Comparison of ENCODE assay signal across 25 mouse cellular contexts in genomic region chr11:81402263-81402662, GRCm38 (mm10).
DNase-seq lines count a peak whose midpoint lies in the region; ATAC-seq and TF ChIP-seq lines count a peak whose summit lies in the region.
"Had no signal": no experiment of that assay in that cellular context is flagged by ENCODE, and none has a peak within 500 bp of the region (broad histone marks: within the 10 kb centered on the region; RNA-seq: fewer than 3 reads in every experiment).

No protein-coding gene starts in this region.

- H3K4me3 ChIP-seq in lung, postnatal 0 days (ENCODE audit: low read depth, low read length): no peak overlapping the region
- H3K4me3 ChIP-seq in myocyte: no peak overlapping the region
- H3K4me3 ChIP-seq in hindbrain, embryonic 12.5 days: no peak overlapping the region
- H3K4me3 ChIP-seq in hindbrain, embryonic 14.5 days (replicated peaks; ENCODE audit: low read length): no peak overlapping the region
- H3K4me3 ChIP-seq: limb, embryonic 12.5 days; liver, embryonic 12.5 days; midbrain, embryonic 13.5 days had no signal

- no peak overlapping the region for H3ac ChIP-seq in myocyte (ENCODE audit: control insufficient read depth, insufficient read length)

- no peak for TF ChIP-seq POLR2A in myocyte (IDR thresholded peaks at IDR 0.05; ENCODE audit: insufficient read length, low read depth)

- TF ChIP-seq EP300 in lung, postnatal 0 days (IDR thresholded peaks at IDR 0.05): no peak

- ATAC-seq in lung, postnatal 0 days: peak; percentile 56; the same call in 1 of the 2 replicates
- no peak for ATAC-seq in hindbrain, embryonic 12.5 days (ENCODE audit: low FRiP score)
- no peak for ATAC-seq in hindbrain, embryonic 14.5 days (ENCODE audit: low FRiP score)
- ATAC-seq: CD4-positive, CD25-positive, alpha-beta regulatory T cell, adult 4 months; hindbrain, postnatal 0 days; intestine, embryonic 16.5 days; liver, embryonic 12.5 days; midbrain, embryonic 13.5 days; Patski had no signal

- no peak for TF ChIP-seq CTCF in lung, postnatal 0 days (IDR thresholded peaks at IDR 0.05)

- H3K9me3 ChIP-seq in lung, postnatal 0 days (ENCODE audit: low read length): no peaks in the 10 kb centered on the region
- H3K9me3 ChIP-seq in hindbrain, embryonic 12.5 days (replicated peaks): no peaks in the 10 kb centered on the region
- H3K9me3 ChIP-seq in hindbrain, embryonic 14.5 days (ENCODE audit: control insufficient read depth, low read length): no peaks in the 10 kb centered on the region
- H3K9me3 ChIP-seq: liver, embryonic 12.5 days; midbrain, embryonic 13.5 days had no signal

- H3K9ac ChIP-seq in lung, postnatal 0 days (replicated peaks; ENCODE audit: low read depth): no peak overlapping the region
- H3K9ac ChIP-seq in hindbrain, embryonic 12.5 days: no peak overlapping the region
- H3K9ac ChIP-seq in hindbrain, embryonic 14.5 days: no peak overlapping the region
- H3K9ac ChIP-seq: limb, embryonic 12.5 days; liver, embryonic 12.5 days; lung, embryonic 14.5 days; midbrain, embryonic 13.5 days had no signal

- H3K4me2 ChIP-seq in lung, postnatal 0 days (replicated peaks; ENCODE audit: low read depth, low read length): no peak overlapping the region
- no peak overlapping the region for H3K4me2 ChIP-seq in myocyte (ENCODE audit: low read depth)
- H3K4me2 ChIP-seq in hindbrain, embryonic 12.5 days (replicated peaks): no peak overlapping the region
- no peak overlapping the region for H3K4me2 ChIP-seq in hindbrain, embryonic 14.5 days (replicated peaks)
- H3K4me2 ChIP-seq: limb, embryonic 12.5 days; liver, embryonic 12.5 days; lung, embryonic 14.5 days; midbrain, embryonic 13.5 days had no signal

- WGBS in lung, postnatal 0 days: 53% methylated on average over 8 of the region's 8 CpGs
- WGBS in hindbrain, embryonic 12.5 days: 91% methylated on average over 8 of the region's 8 CpGs
- WGBS in hindbrain, embryonic 14.5 days: 92% methylated on average over 8 of the region's 8 CpGs

- H3K79me2 ChIP-seq in myocyte (ENCODE audit: control insufficient read depth, insufficient read depth): no peaks in the 10 kb centered on the region

- H3K27me3 ChIP-seq in lung, postnatal 0 days (replicated peaks; ENCODE audit: insufficient read depth, low read length): no peaks in the 10 kb centered on the region
- no peaks in the 10 kb centered on the region for H3K27me3 ChIP-seq in myocyte (ENCODE audit: control insufficient read depth, insufficient read depth, insufficient read length)
- no peaks in the 10 kb centered on the region for H3K27me3 ChIP-seq in hindbrain, embryonic 12.5 days
- no peaks in the 10 kb centered on the region for H3K27me3 ChIP-seq in hindbrain, embryonic 14.5 days (ENCODE audit: control insufficient read depth, insufficient read depth, low read length)
- H3K27me3 ChIP-seq: liver, embryonic 12.5 days; midbrain, embryonic 13.5 days; Patski had no signal

- H3K4me1 ChIP-seq in lung, postnatal 0 days (ENCODE audit: insufficient read depth, low read depth, low read length): no peaks in the 10 kb centered on the region
- H3K4me1 ChIP-seq in hindbrain, embryonic 12.5 days: no peaks in the 10 kb centered on the region
- no peaks in the 10 kb centered on the region for H3K4me1 ChIP-seq in hindbrain, embryonic 14.5 days (replicated peaks; ENCODE audit: control insufficient read depth, insufficient read depth, low read length)
- H3K4me1 ChIP-seq: liver, embryonic 12.5 days had no signal

- peak; percentile 61 for DNase-seq in 3134 (ENCODE audit: extremely low read depth, insufficient read length, low spot score)
- peak; percentile 69 for DNase-seq in 3T3-L1 (ENCODE audit: low read depth, low spot score)
- DNase-seq in lung, postnatal 0 days (ENCODE audit: low spot score): peak; percentile 51
- DNase-seq in layer of hippocampus, adult 18-20 months (ENCODE audit: low spot score in 2 of 2): no peak
- DNase-seq in hindbrain, embryonic 14.5 days (ENCODE audit: low spot score): no peak
- DNase-seq: adrenal gland, adult 2 months; cerebellum, adult 11-12 months; cerebellum, postnatal 10 days; gastrocnemius, postnatal 14 days; heart, postnatal 4 days; kidney, adult 9 months; kidney, postnatal 14 days; layer of hippocampus, postnatal 36 days; lung, embryonic 14.5 days; thymus, adult 2 months had no signal

- H3K27ac ChIP-seq in lung, postnatal 0 days (ENCODE audit: low read length): no peak overlapping the region
- no peak overlapping the region for H3K27ac ChIP-seq in hindbrain, embryonic 12.5 days
- no peak overlapping the region for H3K27ac ChIP-seq in hindbrain, embryonic 14.5 days
- H3K27ac ChIP-seq: hindbrain, postnatal 0 days; limb, embryonic 12.5 days; liver, embryonic 12.5 days; midbrain, embryonic 13.5 days; stomach, postnatal 0 days had no signal

- H3K36me3 ChIP-seq in lung, postnatal 0 days (ENCODE audit: insufficient read depth, low read length): no peaks in the 10 kb centered on the region
- no peaks in the 10 kb centered on the region for H3K36me3 ChIP-seq in myocyte (ENCODE audit: control insufficient read depth, insufficient read depth)
- H3K36me3 ChIP-seq in hindbrain, embryonic 12.5 days: no peaks in the 10 kb centered on the region
- H3K36me3 ChIP-seq in hindbrain, embryonic 14.5 days (replicated peaks; ENCODE audit: control insufficient read depth, insufficient read depth): no peaks in the 10 kb centered on the region
- H3K36me3 ChIP-seq: limb, embryonic 12.5 days; liver, embryonic 12.5 days; midbrain, embryonic 13.5 days had no signal

TF ChIP-seq in myocyte, 11 proteins besides CTCF, POLR2A, EP300 and RAD21:
- TF ChIP-seq CEBPB (IDR thresholded peaks at IDR 0.05; ENCODE audit: insufficient read depth, poor library complexity, severe bottlenecking): peak; percentile 45; the same call in 1 of the 2 replicates
- TF ChIP-seq POLR2AphosphoS2 (IDR thresholded peaks at IDR 0.05; ENCODE audit: insufficient read length, low read depth): no peak
- TF ChIP-seq MAX (IDR thresholded peaks at IDR 0.05; ENCODE audit: low read depth): no peak

Comparison
In these comparisons a context has a peak if more than half of its experiments do, and no peak if none do; other contexts are left out.
1. DNase-seq: peak in 3134 (single experiment), 3T3-L1 (single experiment) and lung, postnatal 0 days (single experiment); none in layer of hippocampus, adult 18-20 months (0 of 2) and hindbrain, embryonic 14.5 days (single experiment).